Mouse (Mus musculus) kidney, embryonic 16.5 days (tissue): Measurements from ENCODE around the gene Ddx3y. TPM values are rescaled to one million over a fixed set of nuclear protein-coding genes. Genes with fewer than 3 reads are reported as not detected.

Source experiments
- polyA plus RNA-seq: library from polyadenylated mRNA; unstranded; fragments of >200 nt; fragmentation: Nextera tagmentation; extraction: Ambion mirVana; gene quantifications from 2 replicates; pipeline ENCODE4 v1.2.1, GENCODE M21; 2015

Gene Ddx3y
- polyA plus RNA-seq, 1 experiment from 2014 or later = 14.7 TPM

Other genes starting within 250 kb of the Ddx3y start
- 8.0 and 14.6 TPM in 2 replicates for gene Uty, start 40.9 kb downstream of the Ddx3y start, polyA plus RNA-seq
- gene Usp9y, start 173.2 kb upstream of the Ddx3y start, polyA plus RNA-seq = not detected in 2 replicates